Mouse (Mus musculus): ENCODE results near the gene Dusp5.
A peak's percentile ranks its signal among the peaks of the same experiment; 100 is the strongest.
"Not testable (repeated sequence)": the region's sequence is repeated elsewhere in the genome, so short reads cannot be mapped to it uniquely, and the experiment has no call there.

Gene Dusp5

DNA sequence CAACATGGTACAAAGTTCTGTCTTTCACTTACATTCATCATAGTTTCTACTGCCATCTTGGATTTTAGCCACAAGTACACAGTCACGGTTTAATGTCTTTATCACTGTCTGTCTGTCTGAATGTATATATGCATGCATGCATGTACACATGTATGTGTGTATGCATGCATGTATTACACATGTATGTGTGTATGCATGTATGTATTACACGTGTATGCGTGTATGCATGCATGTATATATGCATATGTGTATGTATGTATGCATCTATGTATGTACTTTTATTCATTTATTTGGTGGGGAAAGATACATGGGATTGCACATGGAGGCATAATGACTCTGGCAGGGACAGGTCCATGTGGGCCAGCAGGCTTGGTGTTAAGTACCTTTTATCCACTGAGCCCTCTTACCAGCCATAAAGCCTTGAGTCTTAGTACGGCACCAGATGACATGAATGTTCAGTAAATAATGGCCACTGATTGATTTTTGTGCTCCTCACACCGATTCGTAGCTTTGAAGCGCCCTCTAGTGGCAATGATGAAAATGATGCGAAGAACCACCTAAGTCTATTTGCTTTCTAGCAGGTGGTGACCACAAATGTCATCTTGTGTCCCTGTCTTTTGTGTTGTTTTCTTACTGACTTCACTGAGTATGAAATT is 49.8 kb downstream of the Dusp5 start:
- DNase-seq, result peak; percentile 82

DNA sequence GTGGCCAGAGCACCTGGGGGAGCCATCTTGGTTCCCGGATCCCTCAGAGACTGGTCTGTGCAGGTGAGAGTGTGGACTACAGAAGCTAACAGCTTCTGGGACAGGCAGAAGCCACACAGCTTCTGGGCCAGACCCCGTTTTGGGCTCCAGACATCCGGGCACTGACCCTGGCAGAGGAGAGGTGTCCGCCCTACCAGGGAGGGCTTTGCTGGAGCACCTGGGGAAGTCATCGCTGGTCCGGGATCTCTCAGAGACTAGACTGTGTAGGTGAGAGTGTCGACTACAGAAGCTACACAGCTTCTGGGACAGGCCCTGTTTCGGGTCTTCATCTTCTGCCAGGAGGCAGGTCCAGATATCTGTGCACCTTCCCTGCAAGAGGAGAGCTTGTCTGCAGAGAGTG is 51.4 kb downstream of the Dusp5 start:
- DNase-seq, result not testable (repeated sequence)

- DNase-seq, result not testable (repeated sequence)
Measured at GRCm38 (mm10) chr19:53587686-53588085, 58.8 kb downstream of the Dusp5 start.

DNA sequence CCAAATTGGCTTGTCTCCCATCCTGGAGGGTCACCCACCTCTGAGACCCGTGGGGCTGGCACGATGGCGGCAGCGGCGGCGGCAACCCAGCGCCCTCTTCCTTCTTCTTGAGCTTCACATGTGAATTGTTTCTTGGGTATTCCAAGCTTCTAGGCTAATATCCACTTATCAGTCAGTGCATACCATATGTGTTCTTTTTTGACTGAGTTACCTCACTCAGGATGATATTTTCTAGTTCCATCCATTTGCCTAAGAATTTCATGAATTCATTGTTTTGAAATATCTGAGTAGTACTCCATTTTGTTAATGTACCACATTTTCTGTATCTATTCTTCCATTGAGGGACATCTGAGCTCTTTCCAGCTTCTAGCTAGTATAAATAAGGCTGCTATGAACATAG is 60.1 kb downstream of the Dusp5 start, which contains the start of gene Nutf2-ps1:
Nutf2-ps1 (minus strand) TSS at position 101 of the 400 bp plus-strand sequence.
- not testable (repeated sequence) for DNase-seq
